Mouse (Mus musculus): ENCODE measurements at regions not wholly inside any gene's neighbourhood (a gene's known extent, or its start where the extent isn't known, plus 50 kb on each side); places are given as distances from the start of the nearest gene placed in this dataset.

GRCm38 (mm10) chr11:48707192-48707591 lies 92.9 kb upstream of the Rack1 start:
- TF ChIP-seq E2F4 (IDR thresholded peaks at IDR 0.05; ENCODE audit: borderline replicate concordance, low read depth, low read length): no peak
- TF ChIP-seq ZKSCAN1 (IDR thresholded peaks at IDR 0.05; ENCODE audit: low read depth, low read length): no peak
- TF ChIP-seq CTCF (IDR thresholded peaks at IDR 0.05 in 2 of 3, conservative IDR thresholded peaks at IDR 0.05 in 1 of 3; ENCODE audit: control insufficient read depth in 1 of 3, insufficient read depth in 1 of 3, low read depth in 2 of 3, low read length in 3 of 3, poor library complexity in 1 of 3, severe bottlenecking in 1 of 3): no peak
- TF ChIP-seq GABPA (IDR thresholded peaks at IDR 0.05; ENCODE audit: low read depth, low read length): no peak
- no peak for TF ChIP-seq KAT2A (conservative IDR thresholded peaks at IDR 0.05; ENCODE audit: low read depth, low read length)
- TF ChIP-seq POLR2AphosphoS2 (IDR thresholded peaks at IDR 0.05; ENCODE audit: low read length): no peak
- no peak for TF ChIP-seq RCOR1 (IDR thresholded peaks at IDR 0.05; ENCODE audit: low read depth, low read length)
- TF ChIP-seq UBTF (IDR thresholded peaks at IDR 0.05; ENCODE audit: borderline replicate concordance, insufficient read depth, low read depth, low read length): no peak
- TF ChIP-seq MAFK (IDR thresholded peaks at IDR 0.05; ENCODE audit: borderline replicate concordance, low read depth, low read length): no peak
- no peak for TF ChIP-seq GATA1 (IDR thresholded peaks at IDR 0.05; ENCODE audit: low read depth, low read length)
